Mouse (Mus musculus) forebrain, embryonic 15.5 days (tissue): Measurements from ENCODE around the gene Ubb. TPM values are rescaled to one million over a fixed set of nuclear protein-coding genes. Genes with fewer than 3 reads are reported as not detected.
"Not testable (repeated sequence)": the region's sequence is repeated elsewhere in the genome, so short reads cannot be mapped to it uniquely, and the experiment has no call there.

ENCODE experiments used
- ATAC-seq: fragments of 200-750 bp; cut with Nextera tagmentation; replicated peaks from 2 replicates; pipeline ENCODE4 v1.8.0; 2017; ENCODE audit warnings: mild to moderate bottlenecking, moderate TSS enrichment, moderate library complexity
- H3K27ac ChIP-seq: fragments of 300-500 bp; sonication (generic); replicated peaks from 2 replicates; pipeline ENCODE4 v1.5.1; 2015; ENCODE audit warnings: mild to moderate bottlenecking, inconsistent platforms
- H3K27me3 ChIP-seq: fragments of 300-500 bp; sonication (generic); 2 replicates; pipeline ENCODE4 v1.6.1; 2015; ENCODE audit warnings: inconsistent platforms
- H3K36me3 ChIP-seq: fragments of 300-500 bp; sonication (generic); 2 replicates; pipeline ENCODE4 v1.6.1; 2015; ENCODE audit warnings: mild to moderate bottlenecking, inconsistent platforms
- H3K4me1 ChIP-seq: fragments of 300-500 bp; sonication (generic); 2 replicates; pipeline ENCODE4 v1.6.1; 2015; ENCODE audit warnings: inconsistent platforms
- H3K4me2 ChIP-seq: fragments of 300-500 bp; sonication (generic); replicated peaks from 2 replicates; pipeline ENCODE4 v1.6.1; 2015; ENCODE audit warnings: mild to moderate bottlenecking, inconsistent platforms
- H3K4me3 ChIP-seq: fragments of 300-500 bp; sonication (generic); 2 replicates; pipeline ENCODE4 v1.5.1; 2015; ENCODE audit warnings: mild to moderate bottlenecking, inconsistent platforms
- H3K9ac ChIP-seq: fragments of 300-500 bp; sonication (generic); replicated peaks from 2 replicates; pipeline ENCODE4 v1.6.1; 2015; ENCODE audit warnings: mild to moderate bottlenecking, inconsistent platforms
- H3K9me3 ChIP-seq: fragments of 300-500 bp; sonication (generic); 2 replicates; pipeline ENCODE4 v1.6.1; 2016; ENCODE audit warnings: inconsistent platforms
- WGBS: fragments of 180-500 bp; shearing (Covaris S2); methylation state at CpG from one replicate; pipeline ENCODE4 v1.1.7; 2015; ENCODE audit warnings: mixed read lengths; 5-methylcytosine and 5-hydroxymethylcytosine counted together
- polyA plus RNA-seq: library from polyadenylated mRNA; unstranded; fragments of >200 nt; fragmentation: Nextera tagmentation; extraction: Ambion mirVana; gene quantifications from 2 replicates; pipeline ENCODE4 v1.2.1, GENCODE M21; 2015

Ubb gene
- polyA plus RNA-seq: 4,659 and 4,677 TPM in 2 replicates

GRCm38 (mm10) chr11:62550727-62551225 is at the start of gene Ubb:
TSS of gene Ubb (plus strand) at chr11:62551171.
- Histone ChIP-seq H3K4me1 (peaks cover 41% of the 10 kb centered on the region), H3K36me3 (peaks cover 19% of the 10 kb centered on the region), H3K27ac (peak within 1 kb of the TSS; percentile 98), H3K9ac (peak within 1 kb of the TSS; percentile 92), H3K4me3 (peak within 1 kb of the TSS; percentile 64), H3K27me3 (no peaks in the 10 kb centered on the region), H3K4me2 (peak within 1 kb of the TSS; percentile 58), H3K9me3 (no peaks in the 10 kb centered on the region)
- ATAC-seq: peak; percentile 97
- WGBS: under 1% methylated on average over 40 of the region's 40 CpGs

GRCm38 (mm10) chr11:62507683-62508082 is 43.3 kb upstream of the Ubb start:
- Histone ChIP-seq H3K4me3 (no peak overlapping the region), H3K27me3 (no peaks in the 10 kb centered on the region), H3K9ac (no peak overlapping the region), H3K4me1 (no peaks in the 10 kb centered on the region), H3K4me2 (no peak overlapping the region), H3K36me3 (no peaks in the 10 kb centered on the region), H3K9me3 (no peaks in the 10 kb centered on the region), H3K27ac (no peak overlapping the region)
- no peak for ATAC-seq
- 86% methylated on average over 4 of the region's 4 CpGs for WGBS

- H3K9ac ChIP-seq, H3K27me3 ChIP-seq, ATAC-seq, H3K9me3 ChIP-seq, H3K4me3 ChIP-seq, H3K4me2 ChIP-seq, H3K36me3 ChIP-seq, H3K27ac ChIP-seq, H3K4me1 ChIP-seq: not testable (repeated sequence)
- WGBS: 95% methylated on average over 13 of the region's 13 CpGs
These were observed 42.6 kb upstream of the Ubb start for GRCm38 (mm10) chr11:62508365-62508764.

- not testable (repeated sequence) for H3K27ac ChIP-seq, ATAC-seq, H3K4me3 ChIP-seq, H3K4me1 ChIP-seq, H3K36me3 ChIP-seq, H3K9me3 ChIP-seq, H3K4me2 ChIP-seq, H3K27me3 ChIP-seq, H3K9ac ChIP-seq
- 95% methylated on average over 5 of the region's 5 CpGs for WGBS
These were observed 42.2 kb upstream of the Ubb start for GRCm38 (mm10) chr11:62508816-62509215.

- no peak for ATAC-seq
- Histone ChIP-seq H3K4me2 (no peak overlapping the region), H3K9ac (no peak overlapping the region), H3K4me1 (no peaks in the 10 kb centered on the region), H3K4me3 (no peak overlapping the region), H3K9me3 (no peaks in the 10 kb centered on the region), H3K27me3 (no peaks in the 10 kb centered on the region), H3K36me3 (no peaks in the 10 kb centered on the region), H3K27ac (no peak overlapping the region)
- 83% methylated on average over 3 of the region's 3 CpGs for WGBS
These were observed 41.4 kb upstream of the Ubb start for GRCm38 (mm10) chr11:62509571-62509970.

GRCm38 (mm10) chr11:62510956-62511355 is 40.0 kb upstream of the Ubb start:
- ATAC-seq: no peak
- Histone ChIP-seq H3K4me2 (no peak overlapping the region), H3K36me3 (no peaks in the 10 kb centered on the region), H3K4me1 (no peaks in the 10 kb centered on the region), H3K4me3 (no peak overlapping the region), H3K27ac (no peak overlapping the region), H3K9ac (no peak overlapping the region), H3K9me3 (no peaks in the 10 kb centered on the region), H3K27me3 (no peaks in the 10 kb centered on the region)
- WGBS: 87% methylated on average over 5 of the region's 5 CpGs

- ATAC-seq: no peak
- H3K9me3 ChIP-seq: no peaks in the 10 kb centered on the region
- H3K27me3 ChIP-seq: no peaks in the 10 kb centered on the region
- no peak overlapping the region for H3K27ac ChIP-seq
- H3K4me3 ChIP-seq: no peak overlapping the region
- H3K9ac ChIP-seq: no peak overlapping the region
- no peaks in the 10 kb centered on the region for H3K36me3 ChIP-seq
- WGBS: 70% methylated on average over 13 of the region's 13 CpGs
- H3K4me2 ChIP-seq: no peak overlapping the region
- no peaks in the 10 kb centered on the region for H3K4me1 ChIP-seq
These were observed 39.3 kb upstream of the Ubb start for GRCm38 (mm10) chr11:62511444-62512202.

GRCm38 (mm10) chr11:62512529-62513080 is 38.4 kb upstream of the Ubb start:
- 88% methylated on average over 8 of the region's 8 CpGs for WGBS
- H3K4me2 ChIP-seq: no peak overlapping the region

GRCm38 (mm10) chr11:62513311-62513710 is 37.7 kb upstream of the Ubb start:
- no peak overlapping the region for H3K4me2 ChIP-seq

More at GRCm38 (mm10) chr11:62512529-62513080, 38.4 kb upstream of the Ubb start:
- no peak for ATAC-seq
- H3K4me1 ChIP-seq: no peaks in the 10 kb centered on the region
- H3K9me3 ChIP-seq: no peaks in the 10 kb centered on the region
- H3K36me3 ChIP-seq: no peaks in the 10 kb centered on the region
- no peak overlapping the region for H3K4me3 ChIP-seq
- no peaks in the 10 kb centered on the region for H3K27me3 ChIP-seq
- no peak overlapping the region for H3K27ac ChIP-seq
- H3K9ac ChIP-seq: no peak overlapping the region

GRCm38 (mm10) chr11:62518991-62519390 is 32.0 kb upstream of the Ubb start:
- Histone ChIP-seq H3K4me2 (no peak overlapping the region), H3K27me3 (no peaks in the 10 kb centered on the region), H3K4me3 (no peak overlapping the region), H3K27ac (no peak overlapping the region), H3K4me1 (no peaks in the 10 kb centered on the region), H3K9me3 (no peaks in the 10 kb centered on the region), H3K9ac (no peak overlapping the region), H3K36me3 (peaks cover 5% of the 10 kb centered on the region; the same call in 1 of the 2 replicates)
- ATAC-seq: no peak
- 29% methylated on average over 2 of the region's 2 CpGs for WGBS

More at GRCm38 (mm10) chr11:62513311-62513710, 37.7 kb upstream of the Ubb start:
- 75% methylated on average over 6 of the region's 6 CpGs for WGBS
- no peaks in the 10 kb centered on the region for H3K27me3 ChIP-seq
- H3K36me3 ChIP-seq: no peaks in the 10 kb centered on the region
- H3K27ac ChIP-seq: no peak overlapping the region
- no peak for ATAC-seq
- no peak overlapping the region for H3K9ac ChIP-seq
- no peaks in the 10 kb centered on the region for H3K9me3 ChIP-seq
- no peak overlapping the region for H3K4me3 ChIP-seq
- H3K4me1 ChIP-seq: no peaks in the 10 kb centered on the region

GRCm38 (mm10) chr11:62522283-62522682 is 28.7 kb upstream of the Ubb start:
- Histone ChIP-seq H3K27ac (no peak overlapping the region), H3K9ac (no peak overlapping the region), H3K9me3 (no peaks in the 10 kb centered on the region), H3K4me3 (no peak overlapping the region), H3K4me1 (no peaks in the 10 kb centered on the region), H3K36me3 (peaks cover 36% of the 10 kb centered on the region), H3K4me2 (no peak overlapping the region), H3K27me3 (no peaks in the 10 kb centered on the region)
- no peak for ATAC-seq
- 73% methylated on average over 2 of the region's 2 CpGs for WGBS

GRCm38 (mm10) chr11:62537089-62537488 is 13.9 kb upstream of the Ubb start:
- 76% methylated on average over 8 of the region's 8 CpGs for WGBS
- Histone ChIP-seq H3K9me3 (no peaks in the 10 kb centered on the region), H3K9ac (peak overlapping the region; percentile 96), H3K4me3 (peak overlapping the region; percentile 96), H3K4me2 (peak overlapping the region; percentile 81), H3K4me1 (peaks cover 19% of the 10 kb centered on the region), H3K27me3 (no peaks in the 10 kb centered on the region), H3K27ac (no peak overlapping the region), H3K36me3 (peaks cover 23% of the 10 kb centered on the region; the same call in 1 of the 2 replicates)
- ATAC-seq: no peak
